Mouse (Mus musculus) MEL (cell line): ENCODE measurements around the gene Tanc1. TPM values are rescaled to one million over a fixed set of nuclear protein-coding genes. Genes with fewer than 3 reads are reported as not detected.

ENCODE experiments used
- DNase-seq: peaks from one replicate; pipeline ENCODE4 v3.0.0; 2011; ENCODE audit warnings: low read depth, low spot score
- H3K27ac ChIP-seq: 2 replicates; pipeline ENCODE4 v1.5.1; 2012; ENCODE audit warnings: low read depth, mild to moderate bottlenecking, control low read depth, low read length, moderate library complexity; ENCODE audit not compliant: control insufficient read depth
- H3K27me3 ChIP-seq, 2 experiments: fragments of 150-350 bp in 1 of 2; sonication (generic) in 1 of 2; 2 replicates each; pipeline ENCODE4 v1.6.1; 2012; ENCODE audit warnings: low read length in 2 of 2, mild to moderate bottlenecking in 2 of 2, improper control_type of control experiment in 1 of 2, moderate library complexity in 1 of 2; ENCODE audit not compliant: insufficient read depth in 2 of 2, control insufficient read depth in 1 of 2
- H3K36me3 ChIP-seq, 2 experiments: 2 replicates each; pipeline ENCODE4 v1.6.1; 2012 to 2014; ENCODE audit warnings: low read length in 2 of 2, improper control_type of control experiment in 1 of 2, inconsistent platforms in 1 of 2, mild to moderate bottlenecking in 1 of 2; ENCODE audit not compliant: insufficient read depth in 2 of 2, control insufficient read depth in 1 of 2
- H3K4me1 ChIP-seq, 2 experiments: fragments of 150-350 bp in 1 of 2; sonication (generic) in 1 of 2; 2 replicates each; pipeline ENCODE4 v1.6.1; 2012; ENCODE audit warnings: low read length in 2 of 2, improper control_type of control experiment in 1 of 2, mild to moderate bottlenecking in 1 of 2; ENCODE audit not compliant: insufficient read depth in 2 of 2, control insufficient read depth in 1 of 2
- H3K4me3 ChIP-seq, 2 experiments: fragments of 150-350 bp in 1 of 2; sonication (generic) in 1 of 2; 2 replicates each; pipeline ENCODE4 v1.5.1; 2012; ENCODE audit warnings: low read depth in 2 of 2, low read length in 2 of 2, mild to moderate bottlenecking in 2 of 2, moderate library complexity in 2 of 2, control low read depth in 1 of 2, improper control_type of control experiment in 1 of 2; ENCODE audit not compliant: control insufficient read depth in 1 of 2, insufficient read depth in 1 of 2
- H3K79me2 ChIP-seq: 2 replicates; pipeline ENCODE4 v1.6.1; 2012; ENCODE audit warnings: mild to moderate bottlenecking, low read length, moderate library complexity; ENCODE audit not compliant: control insufficient read depth, poor library complexity, insufficient read depth
- H3K9ac ChIP-seq: 2 replicates; pipeline ENCODE4 v1.6.1; 2012; ENCODE audit warnings: low read depth, mild to moderate bottlenecking, control low read depth, low read length, moderate library complexity; ENCODE audit not compliant: control insufficient read depth, poor library complexity, severe bottlenecking
- H3K9me3 ChIP-seq: fragments of 150-350 bp; sonication (generic); replicated peaks from 2 replicates; pipeline ENCODE4 v1.6.1; 2012; ENCODE audit warnings: mild to moderate bottlenecking, low read length, improper control_type of control experiment, moderate library complexity; ENCODE audit not compliant: insufficient read depth
- CHD1 ChIP-seq: IDR thresholded peaks from 2 replicates; pipeline ENCODE4 v1.6.1; 2012; ENCODE audit warnings: low read depth, mild to moderate bottlenecking, inconsistent platforms, low read length, improper control_type of control experiment
- CHD2 ChIP-seq: IDR thresholded peaks from 2 replicates; pipeline ENCODE4 v1.6.1; 2011; ENCODE audit warnings: low read length, improper control_type of control experiment
- CTCF ChIP-seq, 3 experiments: IDR thresholded peaks in 2 of 3; conservative IDR thresholded peaks in 1 of 3; 2 replicates each; pipeline ENCODE4 v1.5.1; 2011 to 2012; ENCODE audit warnings: low read length in 3 of 3, low read depth in 2 of 3, mild to moderate bottlenecking in 2 of 3, improper control_type of control experiment in 1 of 3, inconsistent platforms in 1 of 3, mixed read lengths in 1 of 3, moderate library complexity in 1 of 3; ENCODE audit not compliant: control insufficient read depth in 1 of 3, insufficient read depth in 1 of 3, poor library complexity in 1 of 3, severe bottlenecking in 1 of 3
- E2F4 ChIP-seq: IDR thresholded peaks from 2 replicates; pipeline ENCODE4 v1.6.1; 2011; ENCODE audit warnings: low read depth, low read length, improper control_type of control experiment, borderline replicate concordance
- GABPA ChIP-seq: IDR thresholded peaks from 2 replicates; pipeline ENCODE4 v1.6.1; 2012; ENCODE audit warnings: low read depth, mild to moderate bottlenecking, inconsistent platforms, low read length, improper control_type of control experiment, moderate library complexity
- HCFC1 ChIP-seq: IDR thresholded peaks from 2 replicates; pipeline ENCODE4 v1.6.1; 2012; ENCODE audit warnings: low read depth, mild to moderate bottlenecking, inconsistent platforms, low read length, improper control_type of control experiment, moderate library complexity
- JUND ChIP-seq: IDR thresholded peaks from 2 replicates; pipeline ENCODE4 v1.6.1; 2011; ENCODE audit warnings: low read depth, mild to moderate bottlenecking, improper control_type of control experiment, low read length
- KAT2A ChIP-seq: conservative IDR thresholded peaks from 2 replicates; pipeline ENCODE4 v1.6.1; 2012; ENCODE audit warnings: low read depth, low read length, improper control_type of control experiment, inconsistent platforms
- MAZ ChIP-seq: IDR thresholded peaks from 2 replicates; pipeline ENCODE4 v1.6.1; 2012; ENCODE audit warnings: low read depth, mild to moderate bottlenecking, inconsistent platforms, low read length, improper control_type of control experiment
- MEF2A ChIP-seq: IDR thresholded peaks from 2 replicates; pipeline ENCODE4 v1.6.1; 2014; ENCODE audit warnings: low read depth, mild to moderate bottlenecking, inconsistent platforms, low read length, improper control_type of control experiment; ENCODE audit not compliant: poor library complexity, insufficient replicate concordance, severe bottlenecking; ENCODE audit errors: extremely low read depth
- MXI1 ChIP-seq: IDR thresholded peaks from 2 replicates; pipeline ENCODE4 v1.6.1; 2011; ENCODE audit warnings: mild to moderate bottlenecking, low read depth, low read length, improper control_type of control experiment
- MYB ChIP-seq: IDR thresholded peaks from 2 replicates; pipeline ENCODE4 v1.6.1; 2011; ENCODE audit warnings: mild to moderate bottlenecking, low read depth, low read length, improper control_type of control experiment
- MYC ChIP-seq: IDR thresholded peaks from 2 replicates; pipeline ENCODE4 v1.6.1; 2011; ENCODE audit warnings: low read depth, mild to moderate bottlenecking, low read length, improper control_type of control experiment, moderate library complexity
- NRF1 ChIP-seq: IDR thresholded peaks from 2 replicates; pipeline ENCODE4 v1.6.1; 2014; ENCODE audit warnings: low read depth, mild to moderate bottlenecking, inconsistent platforms, low read length, improper control_type of control experiment, moderate library complexity; ENCODE audit not compliant: poor library complexity, insufficient read depth, severe bottlenecking
- POLR2AphosphoS2 ChIP-seq: IDR thresholded peaks from 2 replicates; pipeline ENCODE4 v1.6.1; 2011; ENCODE audit warnings: low read length, improper control_type of control experiment
- POLR2AphosphoS5 ChIP-seq: IDR thresholded peaks from 2 replicates; pipeline ENCODE4 v1.6.1; 2012; ENCODE audit warnings: low read depth, borderline replicate concordance, mild to moderate bottlenecking, inconsistent platforms, low read length, moderate library complexity, mixed read lengths
- SMC3 ChIP-seq: IDR thresholded peaks from 2 replicates; pipeline ENCODE4 v1.6.1; 2011; ENCODE audit warnings: low read depth, low read length, improper control_type of control experiment
- TAL1 ChIP-seq: IDR thresholded peaks from 2 replicates; pipeline ENCODE4 v1.6.1; 2012; ENCODE audit warnings: mild to moderate bottlenecking, inconsistent platforms, low read length, moderate library complexity, mixed read lengths
- UBTF ChIP-seq: IDR thresholded peaks from 2 replicates; pipeline ENCODE4 v1.6.1; 2012; ENCODE audit warnings: low read depth, mild to moderate bottlenecking, inconsistent platforms, low read length, improper control_type of control experiment, moderate library complexity, borderline replicate concordance; ENCODE audit not compliant: insufficient read depth
- USF1 ChIP-seq: IDR thresholded peaks from 2 replicates; pipeline ENCODE4 v1.6.1; 2014; ENCODE audit warnings: low read depth, mild to moderate bottlenecking, inconsistent platforms, low read length, improper control_type of control experiment, moderate library complexity
- USF2 ChIP-seq, 2 experiments: IDR thresholded peaks; 2 replicates each; pipeline ENCODE4 v1.6.1; 2011 to 2012; ENCODE audit warnings: improper control_type of control experiment in 2 of 2, low read length in 2 of 2, borderline replicate concordance in 1 of 2, inconsistent platforms in 1 of 2, low read depth in 1 of 2, mild to moderate bottlenecking in 1 of 2; ENCODE audit not compliant: insufficient read depth in 1 of 2
- ZKSCAN1 ChIP-seq: IDR thresholded peaks from 2 replicates; pipeline ENCODE4 v1.6.1; 2012; ENCODE audit warnings: low read depth, mild to moderate bottlenecking, inconsistent platforms, low read length, improper control_type of control experiment, moderate library complexity
- ZMIZ1 ChIP-seq: IDR thresholded peaks from 2 replicates; pipeline ENCODE4 v1.6.1; 2012; ENCODE audit warnings: low read depth, mild to moderate bottlenecking, inconsistent platforms, low read length, improper control_type of control experiment, moderate library complexity
- ZNF384 ChIP-seq: IDR thresholded peaks from 2 replicates; pipeline ENCODE4 v1.6.1; 2012; ENCODE audit warnings: low read depth, mild to moderate bottlenecking, inconsistent platforms, low read length, improper control_type of control experiment
- polyA plus RNA-seq, 2 experiments: library from polyadenylated mRNA; stranded (reverse) in 1 of 2; unstranded in 1 of 2; fragments of >175 nt in 1 of 2; fragments of >200 nt in 1 of 2; gene quantifications; 2 replicates each; pipeline versions ENCODE4 v1.2.1 to v1.2.4; 2012; ENCODE audit warnings: low replicate concordance in 2 of 2, low read depth in 1 of 2; ENCODE audit not compliant: insufficient read length in 2 of 2, insufficient read depth in 1 of 2, missing spikeins in 1 of 2
- total RNA-seq: library from RNA; depleted of rRNA; stranded (reverse); fragments of 300-350 nt; gene quantifications from 2 replicates; pipeline ENCODE4 v1.2.3, GENCODE M21; 2012

Tanc1 gene
- total and polyA plus RNA-seq, 3 experiments = 0.54 to 0.78 TPM; not detected in 1

GRCm38 (mm10) chr2:59622514-59623139 is 10.8 kb downstream of the Tanc1 start:
- no peaks in the 10 kb centered on the region for H3K79me2 ChIP-seq
- H3K27ac ChIP-seq = no peak overlapping the region
- H3K36me3 ChIP-seq = no peaks in the 10 kb centered on the region
- no peaks in the 10 kb centered on the region for H3K4me1 ChIP-seq
- no peak overlapping the region for H3K9ac ChIP-seq
- H3K9me3 ChIP-seq = no peaks in the 10 kb centered on the region
- H3K4me3 ChIP-seq = no peak overlapping the region
- no peak for TF ChIP-seq CHD1
- TF ChIP-seq SMC3 = no peak
- no peak for TF ChIP-seq USF2 (IDR thresholded peaks at IDR 0.05; ENCODE audit: borderline replicate concordance in 1 of 2, insufficient read depth in 1 of 2, low read depth in 1 of 2, low read length in 2 of 2)
- no peak for TF ChIP-seq MEF2A
- TF ChIP-seq USF1 = no peak
- no peak for TF ChIP-seq ZNF384
- TF ChIP-seq POLR2AphosphoS5 = no peak
- TF ChIP-seq NRF1 = no peak
- DNase-seq = no peak
- H3K27me3 ChIP-seq = no peaks in the 10 kb centered on the region

DNA sequence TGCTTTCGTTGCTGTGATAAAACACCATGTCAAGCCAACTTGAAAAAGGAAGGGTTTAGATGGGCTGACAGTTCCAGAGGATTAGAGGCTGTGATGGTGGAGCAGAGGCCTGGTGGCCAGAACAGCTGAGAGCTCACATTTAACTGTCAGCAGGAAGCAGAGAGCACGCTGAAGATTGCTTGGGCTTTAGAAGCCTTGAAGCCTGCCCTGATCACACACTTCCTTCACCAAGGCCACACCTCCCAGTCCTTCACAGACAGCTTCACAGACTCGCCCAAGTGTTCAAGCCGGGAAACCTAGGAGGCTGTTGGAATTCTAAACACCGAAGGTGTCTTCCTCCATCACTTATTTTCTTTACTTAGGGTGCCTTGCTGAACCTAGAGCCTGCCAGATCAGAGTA is 12.0 kb downstream of the Tanc1 start:
- H3K27ac ChIP-seq = no peak overlapping the region
- H3K27me3 ChIP-seq = no peaks in the 10 kb centered on the region
- no peaks in the 10 kb centered on the region for H3K79me2 ChIP-seq
- no peak overlapping the region for H3K4me3 ChIP-seq
- H3K9ac ChIP-seq = no peak overlapping the region
- no peak for DNase-seq
- TF ChIP-seq TAL1 = no peak
- TF ChIP-seq POLR2AphosphoS5 = no peak
- TF ChIP-seq MYB = no peak
- TF ChIP-seq MXI1 = no peak
- no peaks in the 10 kb centered on the region for H3K4me1 ChIP-seq
- H3K36me3 ChIP-seq = no peaks in the 10 kb centered on the region
- no peaks in the 10 kb centered on the region for H3K9me3 ChIP-seq

GRCm38 (mm10) chr2:59625416-59625815 is 13.6 kb downstream of the Tanc1 start:
- no peaks in the 10 kb centered on the region for H3K27me3 ChIP-seq
- H3K36me3 ChIP-seq = no peaks in the 10 kb centered on the region
- no peaks in the 10 kb centered on the region for H3K4me1 ChIP-seq
- TF ChIP-seq ZKSCAN1 = no peak
- no peak for TF ChIP-seq POLR2AphosphoS2
- TF ChIP-seq CHD1 = no peak
- no peak for TF ChIP-seq GABPA
- no peak for TF ChIP-seq CTCF (IDR thresholded peaks at IDR 0.05 in 2 of 3, conservative IDR thresholded peaks at IDR 0.05 in 1 of 3; ENCODE audit: control insufficient read depth in 1 of 3, insufficient read depth in 1 of 3, low read depth in 2 of 3, low read length in 3 of 3, poor library complexity in 1 of 3, severe bottlenecking in 1 of 3)
- no peak for TF ChIP-seq E2F4
- TF ChIP-seq UBTF = no peak
- TF ChIP-seq MYB = no peak
- no peak for TF ChIP-seq MAZ
- TF ChIP-seq CHD2 = no peak
- no peak for TF ChIP-seq NRF1
- no peak for TF ChIP-seq MXI1
- no peak for TF ChIP-seq ZMIZ1
- no peak for TF ChIP-seq SMC3
- TF ChIP-seq HCFC1 = no peak
- no peak for TF ChIP-seq MYC
- no peak for TF ChIP-seq JUND
- TF ChIP-seq KAT2A = no peak

More at GRCm38 (mm10) chr2:59625416-59625815, 13.6 kb downstream of the Tanc1 start:
- no peak overlapping the region for H3K27ac ChIP-seq
- no peak for DNase-seq
- H3K4me3 ChIP-seq = no peak overlapping the region
- H3K79me2 ChIP-seq = no peaks in the 10 kb centered on the region
- H3K9me3 ChIP-seq = no peaks in the 10 kb centered on the region
- no peak overlapping the region for H3K9ac ChIP-seq
